Mouse (Mus musculus) ES-E14 (cell line): Measurements from ENCODE around the gene Gm10309. TPM values are rescaled to one million over a fixed set of nuclear protein-coding genes. Genes with fewer than 3 reads are reported as not detected.

Experiments used
- DNase-seq: peaks from one replicate; pipeline ENCODE4 v3.0.0-alpha.2; 2013; ENCODE audit warnings: low read depth, low spot score
- H3K27ac ChIP-seq: 2 replicates; pipeline ENCODE4 v1.5.1; 2012; ENCODE audit warnings: low read depth, mild to moderate bottlenecking, low read length, moderate library complexity, mixed read lengths; ENCODE audit not compliant: poor library complexity, insufficient read depth, severe bottlenecking
- H3K36me3 ChIP-seq: 2 replicates; pipeline ENCODE4 v1.6.1; 2012; ENCODE audit warnings: mild to moderate bottlenecking, low read length, moderate library complexity, mixed read lengths; ENCODE audit not compliant: control insufficient read depth, poor library complexity, insufficient read depth, severe bottlenecking
- H3K4me1 ChIP-seq, 2 experiments: fragments of 150-350 bp in 1 of 2; sonication (generic) in 1 of 2; 2 replicates each; pipeline ENCODE4 v1.6.1; 2012; ENCODE audit warnings: low read length in 2 of 2, mild to moderate bottlenecking in 1 of 2, mixed read lengths in 1 of 2; ENCODE audit not compliant: control insufficient read depth in 2 of 2, insufficient read depth in 2 of 2, poor library complexity in 1 of 2
- H3K4me3 ChIP-seq, 2 experiments: fragments of 150-350 bp in 1 of 2; sonication (generic) in 1 of 2; 2 replicates each; pipeline ENCODE4 v1.5.1; 2012; ENCODE audit warnings: low read length in 2 of 2, low read depth in 1 of 2, mild to moderate bottlenecking in 1 of 2, mixed read lengths in 1 of 2; ENCODE audit not compliant: insufficient read depth in 1 of 2, poor library complexity in 1 of 2, severe bottlenecking in 1 of 2
- H3K9ac ChIP-seq: 2 replicates; pipeline ENCODE4 v1.6.1; 2012; ENCODE audit warnings: low read depth, mild to moderate bottlenecking, low read length, mixed read lengths; ENCODE audit not compliant: poor library complexity, insufficient read depth, severe bottlenecking
- H3K9me3 ChIP-seq: fragments of 150-350 bp; sonication (generic); 2 replicates; pipeline ENCODE4 v1.6.1; 2012; ENCODE audit warnings: low read depth, mild to moderate bottlenecking, low read length; ENCODE audit not compliant: control insufficient read depth, insufficient read depth
- CHD2 ChIP-seq: IDR thresholded peaks from 2 replicates; pipeline ENCODE4 v1.6.1; 2014; ENCODE audit warnings: mild to moderate bottlenecking, low read depth, low read length, inconsistent platforms
- HCFC1 ChIP-seq: IDR thresholded peaks from 2 replicates; pipeline ENCODE4 v1.6.1; 2012; ENCODE audit warnings: low read length, inconsistent platforms, borderline replicate concordance; ENCODE audit not compliant: insufficient read depth
- MAFK ChIP-seq: IDR thresholded peaks from 2 replicates; pipeline ENCODE4 v1.6.1; 2014; ENCODE audit warnings: mild to moderate bottlenecking, low read depth, low read length, inconsistent platforms; ENCODE audit not compliant: insufficient read depth
- ZC3H11A ChIP-seq: IDR thresholded peaks from 2 replicates; pipeline ENCODE4 v1.6.1; 2012; ENCODE audit warnings: low read depth, mild to moderate bottlenecking, inconsistent platforms, low read length, borderline replicate concordance
- ZNF384 ChIP-seq: IDR thresholded peaks from 2 replicates; pipeline ENCODE4 v1.6.1; 2012; ENCODE audit warnings: low read depth, low read length, inconsistent platforms
- in situ Hi-C, 2 experiments: fragments of 600-800 bp; cut with MboI; formaldehyde crosslinking; loops; one replicate each; pipeline ENCODE4 v1.15.1; 2025; ENCODE audit warnings: low sequenced_read_pairs in 2 of 2, inconsistent platforms in 1 of 2; ENCODE audit not compliant: unreplicated experiment in 2 of 2
- total RNA-seq: library from RNA; depleted of rRNA; stranded (reverse); fragments of 300-350 nt; gene quantifications from 2 replicates; pipeline ENCODE4 v1.2.3, GENCODE M21; 2012

Gm10309 gene
- total RNA-seq, 1 experiment, result not detected

DNA sequence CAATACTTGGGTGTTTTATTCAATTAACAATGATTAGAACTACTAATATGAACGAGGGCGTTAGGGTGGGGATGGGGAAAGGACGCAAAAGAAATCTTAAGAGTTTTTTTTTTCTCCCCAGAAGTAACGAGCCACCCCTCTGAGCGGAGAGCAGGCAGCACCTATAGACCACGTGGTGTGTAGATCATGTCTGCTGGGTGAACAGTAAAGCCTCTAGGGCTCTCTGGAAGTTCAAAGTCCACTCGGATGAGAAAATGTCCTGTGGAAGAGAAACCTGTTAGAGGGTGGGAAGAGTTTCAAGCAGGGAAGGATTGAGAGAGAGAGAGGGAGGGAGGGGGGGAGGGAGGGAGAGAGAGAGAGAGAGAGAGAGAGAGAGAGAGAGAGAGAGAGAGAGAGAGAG is 38.6 kb downstream of the Gm10309 start:
- no peak for DNase-seq
- no peak for TF ChIP-seq ZC3H11A
- no peak for TF ChIP-seq MAFK
- no peak for TF ChIP-seq ZNF384
- TF ChIP-seq CHD2, result no peak
- no peak for TF ChIP-seq HCFC1
- Histone ChIP-seq H3K9me3 (no peaks in the 10 kb centered on the region), H3K36me3 (no peaks in the 10 kb centered on the region), H3K4me1 (no peaks in the 10 kb centered on the region), H3K27ac (no peak overlapping the region), H3K9ac (no peak overlapping the region), H3K4me3 (no peak overlapping the region)
- in situ Hi-C loops, result loop anchor here in 1 of 2 experiments (25.0 kb wide), 1 partner anchor 304 kb away; the partner anchor contains the start of gene Prkce

DNA sequence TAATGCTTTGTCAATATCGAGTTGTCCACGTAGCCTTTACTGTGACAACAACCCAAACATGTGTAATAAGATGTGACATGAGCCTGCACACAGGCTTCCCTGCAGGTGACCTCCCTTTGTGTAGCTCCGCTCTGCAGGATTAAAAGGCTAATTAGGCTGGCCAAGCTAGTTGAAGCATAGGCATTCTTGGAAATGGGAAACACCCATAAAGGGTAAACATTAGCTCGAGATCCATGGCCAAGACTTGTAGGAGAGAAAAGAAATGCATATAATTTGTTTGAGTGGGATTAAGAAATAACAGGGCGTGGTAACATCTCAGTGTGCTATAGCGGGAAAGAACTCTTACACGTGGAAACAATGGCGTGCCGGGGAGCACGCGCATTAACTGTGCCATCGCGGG is 39.2 kb downstream of the Gm10309 start:
- Histone ChIP-seq H3K27ac (no peak overlapping the region), H3K9me3 (no peaks in the 10 kb centered on the region), H3K36me3 (no peaks in the 10 kb centered on the region), H3K4me3 (no peak overlapping the region), H3K4me1 (no peaks in the 10 kb centered on the region), H3K9ac (no peak overlapping the region)
- TF ChIP-seq CHD2, result no peak
- no peak for TF ChIP-seq ZNF384
- no peak for TF ChIP-seq ZC3H11A
- TF ChIP-seq MAFK, result no peak
- no peak for TF ChIP-seq HCFC1
- in situ Hi-C loops, result loop anchor here in 1 of 2 experiments (25.0 kb wide), 1 partner anchor 304 kb away; the partner anchor contains the start of gene Prkce
- no peak for DNase-seq

DNA sequence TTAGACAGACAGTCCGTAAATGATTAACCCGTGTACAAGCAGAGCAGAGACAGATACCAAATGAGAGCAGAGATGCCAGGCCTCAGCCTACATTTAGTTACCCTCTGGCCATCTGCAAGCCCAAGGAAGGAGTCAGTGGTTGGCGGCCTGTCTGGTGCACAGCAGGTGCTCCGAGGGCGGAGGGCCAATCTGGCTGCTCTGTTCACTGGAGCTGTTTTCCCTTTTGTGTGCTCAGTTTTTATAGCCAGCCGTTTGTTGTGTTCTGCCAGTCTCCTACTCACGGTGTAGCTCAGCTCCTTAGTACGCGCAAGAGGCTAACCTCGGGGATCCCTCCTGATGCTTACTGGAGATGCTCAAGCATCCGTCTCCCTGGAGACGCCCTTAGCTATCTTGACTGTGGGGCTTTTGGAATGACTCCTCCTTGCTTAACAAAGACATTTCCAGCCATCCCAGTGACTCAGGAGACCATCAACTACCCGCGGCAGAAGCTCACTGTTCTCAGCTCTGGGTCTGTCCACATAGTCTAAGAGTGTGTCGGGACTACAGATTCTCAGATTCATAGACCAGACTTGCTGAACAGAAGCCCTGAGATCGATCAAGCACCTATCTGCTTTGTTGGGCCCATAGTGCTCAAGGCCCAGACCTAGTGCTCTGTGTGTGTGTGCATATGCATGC is 40.2 kb downstream of the Gm10309 start:
- no peak overlapping the region for H3K9ac ChIP-seq
- no peak for TF ChIP-seq ZNF384
- TF ChIP-seq ZC3H11A, result no peak
- no peak for TF ChIP-seq CHD2
- no peak for TF ChIP-seq HCFC1
- TF ChIP-seq MAFK, result no peak
- H3K27ac ChIP-seq, result no peak overlapping the region
- H3K4me1 ChIP-seq, result peaks cover 0 to 3% of the 10 kb centered on the region in 2 experiments; a peak in 1 of 4 replicates
- no peaks in the 10 kb centered on the region for H3K36me3 ChIP-seq
- H3K4me3 ChIP-seq, result no peak overlapping the region
- no peak for DNase-seq
- in situ Hi-C loops, result loop anchor here in 1 of 2 experiments (25.0 kb wide), 1 partner anchor 303 kb away; the partner anchor contains the start of gene Prkce
- H3K9me3 ChIP-seq, result no peaks in the 10 kb centered on the region

DNA sequence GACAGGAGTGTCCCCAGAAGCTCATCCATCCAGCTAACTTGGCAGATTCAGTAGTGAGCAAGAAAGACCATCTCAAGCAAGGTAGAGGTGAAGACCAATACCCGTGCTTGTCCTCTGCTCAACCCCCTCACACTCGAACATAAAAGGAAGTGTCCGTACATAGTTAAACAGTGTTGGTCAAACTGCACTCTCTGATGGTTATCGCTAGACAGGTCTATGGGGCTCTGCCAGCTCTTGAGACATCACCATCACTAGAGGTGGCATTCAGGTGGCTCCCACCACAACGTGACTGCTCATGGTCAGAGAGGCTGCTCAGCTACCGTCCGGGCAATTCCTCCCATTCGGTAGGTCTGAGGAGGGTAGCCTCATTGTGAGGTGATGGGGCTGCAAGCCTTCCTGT is 40.8 kb downstream of the Gm10309 start:
- TF ChIP-seq CHD2, result no peak
- no peak for TF ChIP-seq ZNF384
- TF ChIP-seq HCFC1, result no peak
- no peak for TF ChIP-seq MAFK
- no peak for TF ChIP-seq ZC3H11A
- no peak overlapping the region for H3K27ac ChIP-seq
- H3K4me3 ChIP-seq, result no peak overlapping the region
- H3K36me3 ChIP-seq, result no peaks in the 10 kb centered on the region
- H3K4me1 ChIP-seq, result peaks cover 0 to 3% of the 10 kb centered on the region in 2 experiments; a peak in 1 of 4 replicates
- no peaks in the 10 kb centered on the region for H3K9me3 ChIP-seq
- H3K9ac ChIP-seq, result no peak overlapping the region
- DNase-seq, result no peak
- in situ Hi-C loops, result loop anchor here in 1 of 2 experiments (25.0 kb wide), 1 partner anchor 302 kb away; the partner anchor contains the start of gene Prkce
